ENCODE assay signal across 26 mouse cellular contexts in genomic region chr4:82396805-82397204, GRCm38 (mm10).
DNase-seq lines count a peak whose midpoint lies in the region; ATAC-seq and TF ChIP-seq lines count a peak whose summit lies in the region.
"Had no signal": no experiment of that assay in that cellular context is flagged by ENCODE, and none has a peak within 500 bp of the region (broad histone marks: within the 10 kb centered on the region; RNA-seq: fewer than 3 reads in every experiment).

No protein-coding gene starts in this region.

- ATAC-seq in kidney, embryonic 14.5 days (ENCODE audit: low FRiP score, low TSS enrichment): no peak
- no peak for ATAC-seq in midbrain, embryonic 11.5 days (ENCODE audit: low FRiP score)
- ATAC-seq in midbrain, embryonic 16.5 days: no peak
- no peak for ATAC-seq in stomach, postnatal 0 days (ENCODE audit: low FRiP score, low TSS enrichment)
- ATAC-seq: forebrain, embryonic 14.5 days; inflammation-experienced regulatory T-cells, adult 6 months had no signal

- peaks cover 33% of the 10 kb centered on the region for H3K36me3 ChIP-seq in heart, adult 2 months (ENCODE audit: control insufficient read depth, insufficient read depth, low read length)
- no peaks in the 10 kb centered on the region for H3K36me3 ChIP-seq in kidney, embryonic 14.5 days (ENCODE audit: control insufficient read depth, insufficient read depth, low read length)
- no peaks in the 10 kb centered on the region for H3K36me3 ChIP-seq in midbrain, embryonic 11.5 days (ENCODE audit: control insufficient read depth, insufficient read depth, low read length)
- no peaks in the 10 kb centered on the region for H3K36me3 ChIP-seq in midbrain, embryonic 16.5 days (ENCODE audit: control insufficient read depth, insufficient read depth, low read length)
- H3K36me3 ChIP-seq in stomach, postnatal 0 days (ENCODE audit: control insufficient read depth, insufficient read depth, low read length): no peaks in the 10 kb centered on the region
- H3K36me3 ChIP-seq: embryonic facial prominence, embryonic 15.5 days; heart, embryonic 13.5 days; neural tube, embryonic 12.5 days had no signal

- H3K4me2 ChIP-seq in kidney, embryonic 14.5 days (replicated peaks; ENCODE audit: low read depth, low read length): no peak overlapping the region
- H3K4me2 ChIP-seq in midbrain, embryonic 11.5 days: no peak overlapping the region
- H3K4me2 ChIP-seq in midbrain, embryonic 16.5 days (ENCODE audit: low read length): no peak overlapping the region
- H3K4me2 ChIP-seq in stomach, postnatal 0 days (replicated peaks; ENCODE audit: low read depth): no peak overlapping the region
- H3K4me2 ChIP-seq: embryonic facial prominence, embryonic 15.5 days; heart, embryonic 13.5 days; hindbrain, embryonic 14.5 days; limb, embryonic 13.5 days; lung, embryonic 14.5 days; neural tube, embryonic 12.5 days had no signal

- peak overlapping the region; percentile 47 for H3K27ac ChIP-seq in heart, adult 2 months
- no peak overlapping the region for H3K27ac ChIP-seq in kidney, embryonic 14.5 days (ENCODE audit: low read depth, low read length)
- no peak overlapping the region for H3K27ac ChIP-seq in midbrain, embryonic 11.5 days (ENCODE audit: low read depth, low read length)
- H3K27ac ChIP-seq in midbrain, embryonic 16.5 days (ENCODE audit: low read length): no peak overlapping the region
- H3K27ac ChIP-seq in stomach, postnatal 0 days (replicated peaks): no peak overlapping the region
- H3K27ac ChIP-seq: embryonic facial prominence, embryonic 15.5 days; hindbrain, embryonic 14.5 days; kidney, postnatal 0 days; limb, embryonic 13.5 days; neural tube, embryonic 12.5 days had no signal

- no peak overlapping the region for H3K4me3 ChIP-seq in heart, adult 2 months
- no peak overlapping the region for H3K4me3 ChIP-seq in kidney, embryonic 14.5 days (ENCODE audit: low read length)
- H3K4me3 ChIP-seq in midbrain, embryonic 11.5 days (ENCODE audit: low read depth, low read length): no peak overlapping the region
- H3K4me3 ChIP-seq in midbrain, embryonic 16.5 days (ENCODE audit: low read depth, low read length): no peak overlapping the region
- no peak overlapping the region for H3K4me3 ChIP-seq in stomach, postnatal 0 days (ENCODE audit: low read depth, low read length)
- H3K4me3 ChIP-seq: embryonic facial prominence, embryonic 15.5 days; heart, embryonic 13.5 days; limb, embryonic 13.5 days; megakaryocyte, embryonic 14.5 days; neural tube, embryonic 12.5 days had no signal

- TF ChIP-seq CTCF in heart, adult 2 months (IDR thresholded peaks at IDR 0.05): no peak
- TF ChIP-seq CTCF in stomach, postnatal 0 days (IDR thresholded peaks at IDR 0.05; ENCODE audit: low read depth): no peak

- intact Hi-C loops in heart, adult 2 months (cut with DNase I): loop anchor here (2.0 to 5.0 kb wide), 2 partner anchors 32 to 80 kb away; no protein-coding TSS in a partner anchor
- intact Hi-C loops in heart, postnatal 36 days (cut with DNase I): no loop called here

- no peak for DNase-seq in heart, adult 2 months
- DNase-seq in heart, postnatal 36 days: no peak
- DNase-seq in kidney, postnatal 36 days: peak; percentile 34 to 67
- DNase-seq in midbrain, embryonic 11.5 days (ENCODE audit: low spot score, missing footprints): peak; percentile 47
- DNase-seq in yolk sac, embryonic 10.5 days (ENCODE audit: low spot score): peak; percentile 22
- no peak for DNase-seq in stomach, postnatal 0 days (ENCODE audit: low spot score)
- DNase-seq: cerebellum, adult 9-11 months; gastrocnemius, postnatal 10 days; lung, embryonic 14.5 days; lung, postnatal 36 days; midbrain, embryonic 14.5 days; retina, postnatal 1 day; right cerebral cortex, postnatal 25 days; spleen, adult 18-20 months; thymus, postnatal 14 days had no signal

- 57% methylated on average over 2 of the region's 2 CpGs for WGBS in heart, adult 2 months
- 80% methylated on average over 2 of the region's 2 CpGs for WGBS in kidney, embryonic 14.5 days
- 89% methylated on average over 2 of the region's 2 CpGs for WGBS in midbrain, embryonic 11.5 days
- 98% methylated on average over 2 of the region's 2 CpGs for WGBS in midbrain, embryonic 16.5 days
- 64% methylated on average over 2 of the region's 2 CpGs for WGBS in stomach, postnatal 0 days

- H3K9me3 ChIP-seq in kidney, embryonic 14.5 days (ENCODE audit: control insufficient read depth, low read length): no peaks in the 10 kb centered on the region
- no peaks in the 10 kb centered on the region for H3K9me3 ChIP-seq in midbrain, embryonic 11.5 days (ENCODE audit: control insufficient read depth, low read length)
- no peaks in the 10 kb centered on the region for H3K9me3 ChIP-seq in midbrain, embryonic 16.5 days (replicated peaks; ENCODE audit: control insufficient read depth, low read length, poor library complexity, severe bottlenecking)
- H3K9me3 ChIP-seq in stomach, postnatal 0 days (ENCODE audit: control insufficient read depth, low read length): no peaks in the 10 kb centered on the region
- H3K9me3 ChIP-seq: embryonic facial prominence, embryonic 15.5 days; heart, embryonic 13.5 days; limb, embryonic 13.5 days; neural tube, embryonic 12.5 days had no signal

- peaks cover 34% of the 10 kb centered on the region for H3K4me1 ChIP-seq in heart, adult 2 months (ENCODE audit: control insufficient read depth, insufficient read depth, low read length)
- H3K4me1 ChIP-seq in kidney, embryonic 14.5 days (ENCODE audit: control insufficient read depth, insufficient read depth, low read length): peaks cover 3% of the 10 kb centered on the region; the same call in 1 of the 2 replicates
- peaks cover 11% of the 10 kb centered on the region for H3K4me1 ChIP-seq in midbrain, embryonic 11.5 days (ENCODE audit: control insufficient read depth, insufficient read depth, low read length)
- peaks cover 8% of the 10 kb centered on the region for H3K4me1 ChIP-seq in midbrain, embryonic 16.5 days (ENCODE audit: control insufficient read depth, insufficient read depth, low read length)
- H3K4me1 ChIP-seq in stomach, postnatal 0 days (replicated peaks; ENCODE audit: control insufficient read depth, insufficient read depth): peaks cover 2% of the 10 kb centered on the region; the same call in 1 of the 2 replicates
- H3K4me1 ChIP-seq: megakaryocyte, embryonic 14.5 days had no signal

- no peak overlapping the region for H3K9ac ChIP-seq in heart, adult 2 months (ENCODE audit: low read depth, low read length)
- no peak overlapping the region for H3K9ac ChIP-seq in kidney, embryonic 14.5 days (ENCODE audit: low read depth, low read length)
- H3K9ac ChIP-seq in midbrain, embryonic 11.5 days (ENCODE audit: low read length): no peak overlapping the region
- no peak overlapping the region for H3K9ac ChIP-seq in midbrain, embryonic 16.5 days (ENCODE audit: low read depth, low read length)
- H3K9ac ChIP-seq in stomach, postnatal 0 days (ENCODE audit: low read length): no peak overlapping the region
- H3K9ac ChIP-seq: embryonic facial prominence, embryonic 15.5 days; heart, embryonic 13.5 days; hindbrain, embryonic 14.5 days; limb, embryonic 13.5 days; lung, embryonic 14.5 days; neural tube, embryonic 12.5 days had no signal

- no peak for TF ChIP-seq EP300 in heart, adult 2 months (IDR thresholded peaks at IDR 0.05; ENCODE audit: insufficient read depth, low read depth, low read length)
- no peak for TF ChIP-seq EP300 in stomach, postnatal 0 days (optimal IDR thresholded peaks at IDR 0.05)

- H3K27me3 ChIP-seq in heart, adult 2 months (ENCODE audit: control insufficient read depth, insufficient read depth, low read length): no peaks in the 10 kb centered on the region
- H3K27me3 ChIP-seq in kidney, embryonic 14.5 days (ENCODE audit: control insufficient read depth, insufficient read depth, low read length): no peaks in the 10 kb centered on the region
- H3K27me3 ChIP-seq in midbrain, embryonic 11.5 days (ENCODE audit: control insufficient read depth, insufficient read depth, low read length): no peaks in the 10 kb centered on the region
- no peaks in the 10 kb centered on the region for H3K27me3 ChIP-seq in midbrain, embryonic 16.5 days (ENCODE audit: control insufficient read depth, insufficient read depth, low read depth, low read length)
- no peaks in the 10 kb centered on the region for H3K27me3 ChIP-seq in stomach, postnatal 0 days (ENCODE audit: control insufficient read depth, insufficient read depth, low read length)
- H3K27me3 ChIP-seq: embryonic facial prominence, embryonic 15.5 days; heart, embryonic 13.5 days; limb, embryonic 13.5 days; megakaryocyte, embryonic 14.5 days; neural tube, embryonic 12.5 days had no signal

- peaks cover 4% of the 10 kb centered on the region for H3K79me2 ChIP-seq in heart, adult 2 months (replicated peaks; ENCODE audit: control insufficient read depth, insufficient read depth, low read length)

- no peak for TF ChIP-seq POLR2A in heart, adult 2 months (IDR thresholded peaks at IDR 0.05; ENCODE audit: insufficient read depth, low read depth, low read length)

Comparison
In these comparisons a context has a peak if more than half of its experiments do, and no peak if none do; other contexts are left out.
1. DNase-seq: peak in kidney, postnatal 36 days (2 of 2), midbrain, embryonic 11.5 days (single experiment) and yolk sac, embryonic 10.5 days (single experiment); none in heart, adult 2 months (0 of 2), heart, postnatal 36 days (0 of 2) and stomach, postnatal 0 days (single experiment).